Mouse (Mus musculus) neural tube, embryonic 14.5 days (tissue): ENCODE measurements at regions not wholly inside any gene's neighbourhood (a gene's known extent, or its start where the extent isn't known, plus 50 kb on each side); places are given as distances from the start of the nearest gene placed in this dataset.
A peak's percentile ranks its signal among the peaks of the same experiment; 100 is the strongest.

ENCODE experiments used
- ATAC-seq: fragments of 200-750 bp; cut with Nextera tagmentation; 2 replicates; pipeline ENCODE4 v1.8.0; 2017; ENCODE audit warnings: low read depth, mild to moderate bottlenecking, moderate TSS enrichment, moderate library complexity
- H3K27ac ChIP-seq: fragments of 300-500 bp; sonication (generic); 2 replicates; pipeline ENCODE4 v1.5.1; 2014; ENCODE audit warnings: low read depth, mild to moderate bottlenecking, control low read depth, low read length, moderate library complexity, mixed read lengths
- H3K27me3 ChIP-seq: fragments of 300-500 bp; sonication (generic); 2 replicates; pipeline ENCODE4 v1.6.1; 2014; ENCODE audit warnings: low read length; ENCODE audit not compliant: control insufficient read depth, insufficient read depth
- H3K36me3 ChIP-seq: fragments of 300-500 bp; sonication (generic); 2 replicates; pipeline ENCODE4 v1.6.1; 2014; ENCODE audit warnings: low read length, mixed read lengths; ENCODE audit not compliant: control insufficient read depth, insufficient read depth
- H3K4me1 ChIP-seq: fragments of 300-500 bp; sonication (generic); 2 replicates; pipeline ENCODE4 v1.6.1; 2014; ENCODE audit warnings: low read length; ENCODE audit not compliant: control insufficient read depth, insufficient read depth
- H3K4me2 ChIP-seq: fragments of 300-500 bp; sonication (generic); 2 replicates; pipeline ENCODE4 v1.6.1; 2014; ENCODE audit warnings: mild to moderate bottlenecking, low read depth, low read length, control low read depth
- H3K4me3 ChIP-seq: fragments of 300-500 bp; sonication (generic); 2 replicates; pipeline ENCODE4 v1.5.1; 2014; ENCODE audit warnings: low read depth, low read length, control low read depth, mixed read lengths
- H3K9ac ChIP-seq: fragments of 300-500 bp; sonication (generic); replicated peaks from 2 replicates; pipeline ENCODE4 v1.6.1; 2014; ENCODE audit warnings: low read depth, mild to moderate bottlenecking, control low read depth, low read length, mixed read lengths
- H3K9me3 ChIP-seq: fragments of 300-500 bp; sonication (generic); 2 replicates; pipeline ENCODE4 v1.6.1; 2016; ENCODE audit warnings: low read length; ENCODE audit not compliant: control insufficient read depth
- WGBS: fragments of 180-500 bp; shearing (Covaris S2); extraction: QIAGEN DNeasy Blood & Tissue Kit; methylation state at CpG from one replicate; pipeline ENCODE4 v1.1.7; 2014; 5-methylcytosine and 5-hydroxymethylcytosine counted together

- Histone ChIP-seq H3K27me3 (no peaks in the 10 kb centered on the region), H3K36me3 (no peaks in the 10 kb centered on the region), H3K9ac (no peak overlapping the region), H3K4me3 (no peak overlapping the region), H3K9me3 (no peaks in the 10 kb centered on the region), H3K4me1 (no peaks in the 10 kb centered on the region), H3K27ac (no peak overlapping the region), H3K4me2 (no peak overlapping the region)
- ATAC-seq, result peak; percentile 59; the same call in 1 of the 2 replicates
- whole genome bisulfite sequencing, result 67% methylated on average over 4 of the region's 4 CpGs
Measured at GRCm38 (mm10) chr7:40214395-40214794, 683.7 kb upstream of the Vstm2b start.

- Histone ChIP-seq H3K9me3 (no peaks in the 10 kb centered on the region), H3K4me2 (no peak overlapping the region), H3K4me3 (no peak overlapping the region), H3K4me1 (no peaks in the 10 kb centered on the region), H3K27me3 (no peaks in the 10 kb centered on the region), H3K9ac (no peak overlapping the region), H3K27ac (no peak overlapping the region), H3K36me3 (no peaks in the 10 kb centered on the region)
- ATAC-seq, result no peak
- 92% methylated on average over 2 of the region's 2 CpGs for WGBS
Measured at GRCm38 (mm10) chr7:40215271-40215670, 682.9 kb upstream of the Vstm2b start.

- Histone ChIP-seq H3K27me3 (no peaks in the 10 kb centered on the region), H3K36me3 (no peaks in the 10 kb centered on the region), H3K9me3 (no peaks in the 10 kb centered on the region), H3K27ac (no peak overlapping the region), H3K4me3 (no peak overlapping the region), H3K9ac (no peak overlapping the region), H3K4me1 (no peaks in the 10 kb centered on the region), H3K4me2 (no peak overlapping the region)
- WGBS, result 91% methylated on average over 4 of the region's 4 CpGs
- no peak for ATAC-seq
Measured at GRCm38 (mm10) chr7:40220549-40220948, 677.6 kb upstream of the Vstm2b start.

DNA sequence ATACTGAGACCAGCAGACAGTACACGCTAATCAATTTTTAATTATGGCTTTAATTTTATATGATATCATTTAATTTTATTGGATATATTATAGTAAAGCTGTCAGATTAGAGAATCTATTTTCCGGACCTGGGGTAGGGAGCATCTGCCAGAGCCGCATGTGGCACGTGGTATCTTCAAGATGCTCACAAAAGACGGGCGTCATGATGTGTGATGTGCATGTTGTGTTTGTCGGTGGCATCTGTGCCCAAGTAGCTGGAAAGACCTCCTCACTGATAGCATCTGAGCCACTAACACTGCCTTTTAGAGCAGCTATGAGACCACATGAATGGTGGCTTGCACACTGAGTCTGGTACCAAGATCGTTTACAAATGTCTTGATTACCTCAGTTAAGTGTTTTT, 652.9 kb upstream of the Vstm2b start:
- Histone ChIP-seq H3K27me3 (no peaks in the 10 kb centered on the region), H3K4me3 (no peak overlapping the region), H3K36me3 (no peaks in the 10 kb centered on the region), H3K27ac (no peak overlapping the region), H3K9ac (no peak overlapping the region), H3K9me3 (no peaks in the 10 kb centered on the region), H3K4me2 (no peak overlapping the region), H3K4me1 (no peaks in the 10 kb centered on the region)
- peak; percentile 76 for ATAC-seq
- 74% methylated on average over 8 of the region's 8 CpGs for WGBS

- no peak overlapping the region for H3K4me3 ChIP-seq
- H3K27ac ChIP-seq, result no peak overlapping the region
- no peak for ATAC-seq
- no peak overlapping the region for H3K9ac ChIP-seq
- no peak overlapping the region for H3K4me2 ChIP-seq
- H3K4me1 ChIP-seq, result no peaks in the 10 kb centered on the region
- no peaks in the 10 kb centered on the region for H3K9me3 ChIP-seq
- WGBS, result 91% methylated on average over 2 of the region's 2 CpGs
- H3K36me3 ChIP-seq, result no peaks in the 10 kb centered on the region
- no peaks in the 10 kb centered on the region for H3K27me3 ChIP-seq
Measured at GRCm38 (mm10) chr7:40248521-40248920, 649.6 kb upstream of the Vstm2b start.

- Histone ChIP-seq H3K4me1 (no peaks in the 10 kb centered on the region), H3K36me3 (no peaks in the 10 kb centered on the region), H3K27me3 (no peaks in the 10 kb centered on the region), H3K9me3 (no peaks in the 10 kb centered on the region), H3K4me2 (no peak overlapping the region), H3K9ac (no peak overlapping the region), H3K27ac (no peak overlapping the region), H3K4me3 (no peak overlapping the region)
- no peak for ATAC-seq
- WGBS, result 73% methylated on average over 2 of the region's 2 CpGs
Measured at GRCm38 (mm10) chr7:40253486-40253885, 644.6 kb upstream of the Vstm2b start.

GRCm38 (mm10) chr7:40257733-40258376, 640.3 kb upstream of the Vstm2b start:
- H3K9me3 ChIP-seq, result no peaks in the 10 kb centered on the region
- no peak overlapping the region for H3K4me3 ChIP-seq
- no peak for ATAC-seq
- no peaks in the 10 kb centered on the region for H3K4me1 ChIP-seq
- H3K27ac ChIP-seq, result no peak overlapping the region
- H3K27me3 ChIP-seq, result no peaks in the 10 kb centered on the region
- no peak overlapping the region for H3K9ac ChIP-seq
- H3K4me2 ChIP-seq, result no peak overlapping the region
- no peaks in the 10 kb centered on the region for H3K36me3 ChIP-seq
- WGBS, result 84% methylated on average over 1 of the region's 1 CpGs

- ATAC-seq, result no peak
- H3K4me3 ChIP-seq, result no peak overlapping the region
- no peaks in the 10 kb centered on the region for H3K4me1 ChIP-seq
- H3K27ac ChIP-seq, result no peak overlapping the region
- no peaks in the 10 kb centered on the region for H3K9me3 ChIP-seq
- 49% methylated on average over 6 of the region's 6 CpGs for WGBS
- no peaks in the 10 kb centered on the region for H3K36me3 ChIP-seq
- no peak overlapping the region for H3K9ac ChIP-seq
- no peak overlapping the region for H3K4me2 ChIP-seq
- no peaks in the 10 kb centered on the region for H3K27me3 ChIP-seq
Measured at GRCm38 (mm10) chr7:40258377-40258739, 639.8 kb upstream of the Vstm2b start.

DNA sequence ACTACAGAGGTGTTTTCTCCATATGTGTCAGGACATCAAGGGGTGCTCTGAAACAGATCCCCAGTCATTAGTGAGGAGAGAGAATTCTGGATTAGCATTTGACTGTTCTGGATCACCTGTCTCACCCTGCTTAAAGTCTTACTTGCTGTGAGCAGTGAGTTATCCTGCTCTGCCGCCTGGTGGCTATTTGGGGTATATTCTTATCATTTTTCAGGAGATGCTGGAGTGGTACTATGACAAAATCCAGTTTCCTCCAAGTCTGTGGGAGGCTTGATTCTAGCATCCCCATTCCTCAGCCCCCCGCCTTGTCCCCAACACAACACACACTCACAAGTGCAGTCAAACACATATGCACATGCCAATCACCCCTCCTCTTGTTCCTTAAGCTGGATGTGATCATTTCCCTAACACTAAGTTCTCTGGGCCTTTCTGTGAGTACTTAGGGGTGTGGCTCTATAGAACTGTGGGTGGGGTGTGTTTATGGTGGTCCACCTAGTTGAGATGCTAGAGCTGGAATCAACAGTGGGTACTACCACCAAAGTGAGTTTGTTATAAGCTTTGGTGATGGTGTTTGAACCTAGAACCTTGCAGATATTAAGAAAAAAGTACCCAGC, 624.6 kb upstream of the Vstm2b start:
- ATAC-seq, result peak; percentile 74
- no peaks in the 10 kb centered on the region for H3K27me3 ChIP-seq
- 26% methylated on average over 2 of the region's 2 CpGs for WGBS
- no peak overlapping the region for H3K4me2 ChIP-seq
- H3K4me3 ChIP-seq, result no peak overlapping the region
- no peaks in the 10 kb centered on the region for H3K36me3 ChIP-seq
- no peaks in the 10 kb centered on the region for H3K9me3 ChIP-seq
- 0 out of 2 replicates have a peak, but pooled peaks cover 2% of the 10 kb centered on the region for H3K4me1 ChIP-seq
- H3K9ac ChIP-seq, result no peak overlapping the region
- no peak overlapping the region for H3K27ac ChIP-seq
